Mouse (Mus musculus) MEL (cell line): Measurements from ENCODE around the gene Hectd4.

Experiments used
- CTCF ChIP-seq, 3 experiments: IDR thresholded peaks in 2 of 3; conservative IDR thresholded peaks in 1 of 3; 2 replicates each; pipeline ENCODE4 v1.5.1; 2011 to 2012; ENCODE audit warnings: low read length in 3 of 3, low read depth in 2 of 3, mild to moderate bottlenecking in 2 of 3, improper control_type of control experiment in 1 of 3, inconsistent platforms in 1 of 3, mixed read lengths in 1 of 3, moderate library complexity in 1 of 3; ENCODE audit not compliant: control insufficient read depth in 1 of 3, insufficient read depth in 1 of 3, poor library complexity in 1 of 3, severe bottlenecking in 1 of 3
- E2F4 ChIP-seq: IDR thresholded peaks from 2 replicates; pipeline ENCODE4 v1.6.1; 2011; ENCODE audit warnings: low read depth, low read length, improper control_type of control experiment, borderline replicate concordance
- EP300 ChIP-seq, 2 experiments: IDR thresholded peaks; 2 replicates each; pipeline ENCODE4 v1.6.1; 2011; ENCODE audit warnings: improper control_type of control experiment in 2 of 2, low read length in 2 of 2, low read depth in 1 of 2, mild to moderate bottlenecking in 1 of 2
- GATA1 ChIP-seq: IDR thresholded peaks from 2 replicates; pipeline ENCODE4 v1.6.1; 2011; ENCODE audit warnings: low read depth, low read length, improper control_type of control experiment
- MXI1 ChIP-seq: IDR thresholded peaks from 2 replicates; pipeline ENCODE4 v1.6.1; 2011; ENCODE audit warnings: mild to moderate bottlenecking, low read depth, low read length, improper control_type of control experiment
- MYC ChIP-seq: IDR thresholded peaks from 2 replicates; pipeline ENCODE4 v1.6.1; 2011; ENCODE audit warnings: low read depth, mild to moderate bottlenecking, low read length, improper control_type of control experiment, moderate library complexity
- POLR2A ChIP-seq, 2 experiments: IDR thresholded peaks; 2 replicates each; pipeline ENCODE4 v1.6.1; 2011 to 2012; ENCODE audit warnings: low read length in 2 of 2, mild to moderate bottlenecking in 2 of 2, control low read depth in 1 of 2, improper control_type of control experiment in 1 of 2, low read depth in 1 of 2, moderate library complexity in 1 of 2; ENCODE audit not compliant: control insufficient read depth in 1 of 2, insufficient read depth in 1 of 2, poor library complexity in 1 of 2
- POLR2AphosphoS2 ChIP-seq: IDR thresholded peaks from 2 replicates; pipeline ENCODE4 v1.6.1; 2011; ENCODE audit warnings: low read length, improper control_type of control experiment
- POLR2AphosphoS5 ChIP-seq: IDR thresholded peaks from 2 replicates; pipeline ENCODE4 v1.6.1; 2012; ENCODE audit warnings: low read depth, borderline replicate concordance, mild to moderate bottlenecking, inconsistent platforms, low read length, moderate library complexity, mixed read lengths
- RCOR1 ChIP-seq: IDR thresholded peaks from 2 replicates; pipeline ENCODE4 v1.6.1; 2012; ENCODE audit warnings: low read depth, mild to moderate bottlenecking, inconsistent platforms, low read length, improper control_type of control experiment
- SIN3A ChIP-seq: IDR thresholded peaks from 2 replicates; pipeline ENCODE4 v1.6.1; 2012; ENCODE audit warnings: low read length, improper control_type of control experiment, inconsistent platforms
- USF1 ChIP-seq: IDR thresholded peaks from 2 replicates; pipeline ENCODE4 v1.6.1; 2014; ENCODE audit warnings: low read depth, mild to moderate bottlenecking, inconsistent platforms, low read length, improper control_type of control experiment, moderate library complexity
- USF2 ChIP-seq, 2 experiments: IDR thresholded peaks; 2 replicates each; pipeline ENCODE4 v1.6.1; 2011 to 2012; ENCODE audit warnings: improper control_type of control experiment in 2 of 2, low read length in 2 of 2, borderline replicate concordance in 1 of 2, inconsistent platforms in 1 of 2, low read depth in 1 of 2, mild to moderate bottlenecking in 1 of 2; ENCODE audit not compliant: insufficient read depth in 1 of 2

DNA sequence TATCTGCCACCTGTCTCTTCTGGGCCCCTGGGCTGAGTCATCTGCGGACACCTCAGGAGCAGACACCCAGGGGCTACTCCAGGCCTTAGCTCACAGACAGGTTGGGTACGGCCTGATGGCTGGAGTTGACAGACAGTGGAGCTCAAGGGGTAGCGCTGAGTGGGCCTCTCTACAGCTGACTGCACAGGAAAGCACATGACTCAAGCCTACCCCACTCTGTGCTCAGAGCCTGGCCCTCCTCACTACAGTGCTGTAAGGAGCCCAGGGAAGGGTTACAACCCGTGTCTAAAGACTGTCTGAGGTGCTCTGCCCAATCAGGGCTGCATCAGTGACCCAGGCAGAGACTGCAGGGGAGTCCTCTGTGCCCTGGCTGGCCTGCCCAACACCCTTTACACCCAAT lies 147.2 kb downstream of the Hectd4 start:
- TF ChIP-seq RCOR1 (no peak), GATA1 (no peak), MYC (no peak), EP300 (IDR thresholded peaks at IDR 0.05; ENCODE audit: low read depth in 1 of 2, low read length in 2 of 2) (no peak), USF2 (IDR thresholded peaks at IDR 0.05; ENCODE audit: borderline replicate concordance in 1 of 2, insufficient read depth in 1 of 2, low read depth in 1 of 2, low read length in 2 of 2) (no peak), CTCF (IDR thresholded peaks at IDR 0.05 in 2 of 3, conservative IDR thresholded peaks at IDR 0.05 in 1 of 3; ENCODE audit: control insufficient read depth in 1 of 3, insufficient read depth in 1 of 3, low read depth in 2 of 3, low read length in 3 of 3, poor library complexity in 1 of 3, severe bottlenecking in 1 of 3) (no peak), POLR2AphosphoS2 (no peak), E2F4 (no peak), USF1 (no peak), SIN3A (no peak), POLR2A (IDR thresholded peaks at IDR 0.05; ENCODE audit: control insufficient read depth in 1 of 2, insufficient read depth in 1 of 2, low read depth in 1 of 2, low read length in 2 of 2, poor library complexity in 1 of 2) (no peak), MXI1 (no peak), POLR2AphosphoS5 (no peak)
